Mouse (Mus musculus) monocyte, adult 5-6 weeks (primary cell): ENCODE measurements around the gene Cyth3. TPM values are rescaled to one million over a fixed set of nuclear protein-coding genes. Genes with fewer than 3 reads are reported as not detected.
A peak's percentile ranks its signal among the peaks of the same experiment; 100 is the strongest.

Experiments used
- ATAC-seq: fragments of 153-309, 156-312 bp; replicated peaks from 2 replicates; pipeline ENCODE4 v1.8.0; 2017; ENCODE audit warnings: mild to moderate bottlenecking; ENCODE audit not compliant: low TSS enrichment, insufficient number of reproducible peaks, severe bottlenecking, poor library complexity, low FRiP score
- total RNA-seq: library from RNA; stranded (forward); fragments of 200-1000, 200-491, 200-594 nt; gene quantifications from 3 replicates; pipeline ENCODE4 v1.2.3, GENCODE M21; 2017

Cyth3 gene
- total RNA-seq, 1 experiment from 2014 or later, result 129 TPM

DNA sequence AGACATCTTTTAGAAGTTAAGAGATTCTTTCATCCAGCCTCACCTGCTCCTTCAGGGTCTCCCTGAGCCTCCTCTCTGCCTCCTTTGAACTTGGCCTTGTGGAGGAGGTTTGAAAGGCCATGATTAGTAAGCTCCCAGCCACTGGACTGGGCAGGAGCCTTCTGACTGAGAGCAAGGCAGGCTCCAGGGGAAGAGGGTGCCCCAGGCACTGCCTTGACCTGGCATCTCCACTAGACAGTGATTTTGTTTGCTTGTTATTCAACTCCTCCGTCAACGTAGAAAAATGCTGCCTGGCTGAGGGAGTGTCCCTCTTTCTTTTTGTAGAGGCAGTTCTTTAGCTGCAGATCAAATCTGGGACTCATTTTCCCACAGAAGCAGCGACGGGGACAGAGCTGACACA lies 9.0 kb upstream of the Cyth3 start:
- ATAC-seq, result no peak

DNA sequence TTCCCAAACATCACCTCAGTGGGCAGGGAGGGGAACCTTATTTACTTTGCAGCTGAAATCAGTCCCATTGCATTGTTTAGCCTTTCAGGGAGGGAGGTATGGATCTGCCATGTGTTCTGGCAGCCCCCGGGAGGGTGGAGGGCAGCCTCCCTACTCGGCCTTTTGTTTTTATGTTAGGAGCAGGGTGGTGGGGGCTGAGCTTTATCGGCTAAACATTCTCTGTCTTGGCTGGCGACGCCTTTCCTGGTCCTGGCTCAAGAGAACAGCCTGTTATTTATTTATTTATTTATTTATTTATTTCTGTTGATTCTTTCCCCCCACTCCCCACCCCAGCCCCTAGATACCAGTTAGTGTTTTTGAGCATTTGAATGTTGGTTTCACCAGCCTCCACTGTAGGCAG lies 7.7 kb upstream of the Cyth3 start:
- ATAC-seq, result no peak

- ATAC-seq, result no peak
Measured at GRCm38 (mm10) chr5:143615353-143615752, 6.9 kb upstream of the Cyth3 start.

DNA sequence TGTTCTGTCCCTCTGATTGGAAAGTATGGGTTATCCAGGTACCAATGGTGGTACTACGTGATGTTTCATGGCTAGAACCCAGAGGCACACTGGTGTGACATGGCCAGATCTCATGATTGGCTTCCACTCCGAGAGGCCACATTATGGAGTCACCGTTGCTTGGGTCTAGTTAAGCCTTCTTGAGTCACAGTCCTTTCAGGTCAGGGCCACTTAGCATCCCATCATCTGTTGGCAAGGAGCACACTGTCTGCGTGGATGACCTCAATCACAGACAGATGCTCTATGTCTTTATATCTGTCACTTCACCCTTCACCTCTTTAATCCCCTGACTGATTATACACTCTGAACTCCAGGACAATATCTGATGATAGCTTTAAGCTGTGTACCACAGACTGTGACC lies 6.1 kb upstream of the Cyth3 start:
- ATAC-seq, result no peak

DNA sequence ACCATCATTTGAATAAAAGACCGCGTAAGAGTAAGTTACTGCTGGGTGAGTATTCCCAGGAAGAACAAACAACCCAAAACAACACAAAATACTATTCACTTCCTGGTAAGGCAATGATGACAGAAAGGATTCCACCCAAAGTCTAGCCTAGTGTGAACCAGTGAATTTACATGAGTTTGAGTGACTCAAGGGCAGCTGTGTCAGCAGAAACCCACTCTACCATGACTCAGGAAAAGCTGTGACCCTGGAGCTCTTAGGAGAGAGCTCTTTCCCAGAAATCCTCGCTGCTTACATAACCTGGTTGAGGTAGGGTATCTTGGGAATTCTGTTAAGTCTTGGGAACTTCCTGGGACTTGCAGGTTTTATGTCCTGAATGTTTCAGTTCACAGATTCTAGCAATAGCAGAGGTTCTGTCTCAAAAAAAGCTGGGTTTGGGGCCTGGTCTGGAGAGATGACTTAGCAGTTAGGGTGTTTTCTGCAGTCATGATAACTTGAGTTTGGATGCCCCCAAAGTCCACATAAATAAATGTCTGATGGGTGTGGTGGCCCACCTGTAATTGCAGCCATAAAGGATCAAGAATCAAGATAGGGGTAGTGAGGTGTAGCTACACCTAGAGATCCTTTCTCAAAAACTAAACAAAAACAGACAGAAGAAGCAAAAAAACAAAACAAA lies 5.5 kb upstream of the Cyth3 start:
- ATAC-seq, result no peak

- ATAC-seq, result no peak
Measured at GRCm38 (mm10) chr5:143617487-143618209, 4.6 kb upstream of the Cyth3 start.

GRCm38 (mm10) chr5:143618585-143618984 lies 3.7 kb upstream of the Cyth3 start:
- ATAC-seq, result no peak

DNA sequence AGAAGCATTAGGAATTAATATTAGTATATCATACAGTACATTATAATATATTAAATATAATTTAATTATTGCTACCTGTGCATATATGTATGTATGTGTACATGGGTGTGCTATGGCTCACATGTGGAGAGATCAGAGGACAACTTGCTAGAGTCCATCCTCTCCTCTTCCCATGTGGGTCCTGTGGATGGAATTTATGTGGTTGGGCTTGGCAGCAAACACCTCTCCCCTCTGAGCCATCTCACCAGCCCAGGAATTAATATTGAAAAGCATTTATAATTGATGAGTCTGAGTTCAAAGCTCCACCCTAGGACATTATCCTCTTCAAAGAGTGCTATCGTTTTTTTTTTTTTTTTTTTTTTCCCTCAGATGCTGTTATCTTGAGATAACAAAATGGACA lies 2.1 kb upstream of the Cyth3 start:
- no peak for ATAC-seq

- no peak for ATAC-seq
Measured at GRCm38 (mm10) chr5:143620941-143621340, 1.3 kb upstream of the Cyth3 start.

DNA sequence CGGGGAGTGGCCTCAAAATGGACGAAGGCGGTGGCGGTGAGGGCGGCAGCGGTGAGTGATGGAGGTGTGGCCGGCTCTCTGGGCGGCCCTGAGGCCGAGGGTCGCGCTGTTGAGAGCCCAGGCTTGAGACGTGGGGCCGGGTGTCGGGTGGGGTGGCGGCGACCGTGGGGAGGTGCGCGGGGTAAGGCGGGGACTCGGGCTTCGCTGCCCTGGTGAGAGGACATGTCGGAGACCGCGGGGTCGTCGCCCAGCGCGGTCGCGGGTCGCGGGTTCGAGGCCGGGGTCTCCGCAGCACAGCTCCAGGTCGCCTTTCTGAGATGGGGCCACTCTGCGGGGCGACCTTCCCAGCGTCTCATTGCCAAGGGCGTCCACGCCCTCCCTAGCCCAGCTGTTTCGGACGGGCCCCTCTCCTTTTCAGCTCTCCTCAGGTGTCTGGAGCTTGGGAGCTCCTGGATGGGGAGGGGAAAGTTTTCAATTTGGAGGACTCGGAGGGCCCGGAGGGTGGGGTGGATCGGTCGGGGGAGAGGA lies 440 bp downstream of the Cyth3 start:
- peak; percentile 54 for ATAC-seq

DNA sequence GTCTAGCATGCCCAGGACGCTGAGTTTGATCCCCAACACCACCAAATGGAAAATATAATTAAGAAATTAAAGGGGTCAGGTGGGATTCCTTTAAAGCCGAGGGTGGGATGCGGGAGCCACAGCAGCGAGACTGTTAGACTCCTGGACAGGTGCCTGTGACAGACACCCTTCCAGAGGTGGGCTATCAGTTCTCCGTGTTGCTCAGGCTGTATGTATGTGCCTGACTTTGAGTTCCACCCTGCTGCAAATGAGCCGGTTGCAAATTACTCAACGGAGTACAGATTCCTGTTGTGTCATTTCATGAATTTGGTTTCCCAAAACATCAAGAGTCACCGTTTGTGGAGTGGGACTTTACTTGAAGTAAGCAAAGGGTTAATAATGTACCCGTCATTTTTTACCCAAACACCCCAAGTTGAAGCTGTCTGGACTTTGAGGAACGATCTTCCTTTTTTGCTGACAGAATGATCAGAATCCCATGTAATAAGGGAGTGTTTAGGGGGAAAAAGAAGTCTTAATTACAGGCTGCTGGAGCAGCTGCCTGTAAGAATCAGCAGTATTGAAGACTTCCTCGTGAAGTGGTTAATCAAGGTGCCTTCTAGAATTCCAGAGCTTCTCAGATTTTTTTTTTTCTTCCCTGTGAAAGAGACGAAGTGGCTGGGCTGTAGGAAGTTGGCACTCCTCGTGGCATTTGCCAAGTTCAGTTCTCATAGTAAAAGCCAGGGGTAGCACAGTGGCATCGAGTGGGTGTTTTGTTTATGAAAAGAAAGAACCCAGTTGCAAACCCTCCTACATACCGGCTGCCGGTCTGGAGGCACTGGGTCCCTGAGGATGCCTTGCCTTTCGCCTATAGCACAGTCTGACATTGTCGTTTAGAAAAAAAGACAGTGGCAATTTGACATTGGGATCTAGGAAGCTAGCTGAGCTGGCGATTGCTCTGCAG lies 1.4 kb downstream of the Cyth3 start:
- no peak for ATAC-seq

DNA sequence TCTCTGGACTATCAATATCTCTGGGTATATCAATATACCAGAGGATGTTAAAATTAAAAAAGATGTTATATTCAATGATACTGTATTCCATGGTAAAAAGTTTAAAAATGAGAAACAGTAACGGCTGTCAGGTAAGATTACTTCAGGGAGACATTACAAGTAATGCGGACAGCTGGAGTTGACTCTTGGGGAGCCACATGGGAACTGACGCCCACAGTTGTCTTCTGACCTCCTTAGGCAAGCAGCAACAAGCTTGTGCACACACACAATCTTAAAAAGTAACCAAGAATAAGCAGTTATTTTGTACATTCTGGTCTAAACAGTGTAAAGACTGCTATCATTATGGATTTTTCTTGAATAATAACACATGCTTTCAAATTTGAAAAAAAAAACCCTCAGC lies 2.2 kb downstream of the Cyth3 start:
- no peak for ATAC-seq

- no peak for ATAC-seq
Measured at GRCm38 (mm10) chr5:143625497-143625896, 3.2 kb downstream of the Cyth3 start.

DNA sequence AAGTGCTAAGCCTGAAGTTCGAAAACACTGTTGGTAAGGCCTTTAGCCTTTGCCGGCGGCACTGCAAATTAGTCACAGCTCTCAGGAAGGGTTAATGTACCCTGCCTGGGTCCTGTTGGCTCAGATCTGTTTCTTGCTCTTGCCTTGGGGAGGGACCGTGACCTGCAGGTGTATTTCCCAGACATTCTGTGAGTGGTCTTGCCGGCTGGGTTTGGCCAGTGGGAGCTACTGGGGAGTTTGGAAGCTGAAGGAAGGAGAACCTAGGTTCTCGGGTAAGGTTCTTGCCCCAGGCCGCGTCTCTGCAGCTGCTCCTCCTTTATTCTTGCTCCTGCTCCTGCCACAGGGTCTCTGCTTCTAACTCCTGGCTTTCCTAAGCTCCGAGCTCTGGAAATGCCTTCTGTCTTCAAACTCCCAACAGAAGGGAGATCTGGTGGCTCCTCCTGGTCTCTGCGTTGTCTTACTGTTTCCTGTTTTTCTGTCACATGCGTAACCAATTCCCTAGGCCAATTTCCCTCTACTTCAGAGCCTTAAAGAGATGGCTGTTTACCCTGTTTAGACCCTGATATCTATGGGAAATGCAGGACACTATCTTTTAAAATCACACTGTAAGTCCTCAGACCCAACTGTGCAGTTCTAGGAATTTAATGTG lies 3.8 kb downstream of the Cyth3 start:
- ATAC-seq, result no peak

GRCm38 (mm10) chr5:143627507-143627906 lies 5.3 kb downstream of the Cyth3 start:
- ATAC-seq, result no peak

DNA sequence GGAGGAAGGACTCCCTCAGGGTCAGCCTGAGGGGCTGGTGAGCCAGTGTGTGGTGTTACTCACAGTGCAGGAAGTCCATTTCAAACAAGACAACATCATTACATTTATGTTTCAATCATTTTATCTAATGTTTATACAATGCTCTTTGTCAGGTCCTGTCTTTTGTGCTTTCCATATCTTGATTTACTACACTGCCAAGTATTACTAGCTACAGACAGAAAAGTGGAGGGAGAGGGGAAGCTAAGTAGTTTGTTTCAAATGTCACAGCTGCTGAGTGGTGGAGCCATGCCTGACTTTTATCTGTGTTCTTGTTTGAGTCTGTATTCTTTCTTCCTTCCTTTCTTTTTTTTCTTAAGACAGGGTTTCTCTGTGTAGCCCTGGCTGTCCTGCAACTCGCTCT lies 5.7 kb downstream of the Cyth3 start:
- no peak for ATAC-seq

DNA sequence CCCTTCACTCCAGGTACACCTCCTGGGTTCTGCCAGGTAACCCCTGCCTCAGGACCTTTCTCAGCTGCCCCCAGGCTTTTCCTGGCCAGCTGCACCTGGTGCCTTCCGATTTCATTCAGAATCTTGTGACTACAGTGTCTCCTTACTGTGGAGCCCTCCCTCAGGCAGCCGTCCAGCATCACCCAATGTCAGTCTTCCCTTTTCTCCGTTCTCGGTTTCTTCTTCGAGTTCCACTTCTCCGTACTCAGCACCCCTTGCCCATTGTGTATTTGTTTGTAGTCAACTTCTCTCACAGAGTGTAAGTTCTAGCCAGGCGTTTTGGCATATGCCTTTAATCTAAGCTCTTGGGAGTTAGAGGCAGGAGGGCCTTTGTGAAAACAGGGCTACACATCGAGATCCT lies 7.4 kb downstream of the Cyth3 start:
- ATAC-seq, result peak; percentile 58; the same call in 1 of the 2 replicates

DNA sequence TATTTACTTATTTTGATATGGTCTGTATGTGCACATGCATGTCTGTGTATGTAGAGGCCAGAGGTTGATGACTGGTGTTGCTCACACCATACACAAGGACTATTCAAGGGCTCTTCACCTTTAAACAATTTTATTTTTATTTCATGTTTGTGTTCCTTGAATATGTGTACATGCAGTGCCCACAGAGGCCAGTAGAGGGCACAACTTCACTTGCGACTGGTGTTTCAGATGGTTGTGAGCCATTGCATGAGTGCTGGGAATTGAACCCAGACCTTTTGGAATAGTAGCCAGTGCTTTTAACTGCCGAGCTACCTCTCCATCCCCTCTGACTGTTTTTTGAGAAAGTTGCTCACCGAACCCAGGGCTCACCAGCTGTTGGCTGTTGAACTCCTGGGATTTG lies 8.0 kb downstream of the Cyth3 start:
- ATAC-seq, result no peak

DNA sequence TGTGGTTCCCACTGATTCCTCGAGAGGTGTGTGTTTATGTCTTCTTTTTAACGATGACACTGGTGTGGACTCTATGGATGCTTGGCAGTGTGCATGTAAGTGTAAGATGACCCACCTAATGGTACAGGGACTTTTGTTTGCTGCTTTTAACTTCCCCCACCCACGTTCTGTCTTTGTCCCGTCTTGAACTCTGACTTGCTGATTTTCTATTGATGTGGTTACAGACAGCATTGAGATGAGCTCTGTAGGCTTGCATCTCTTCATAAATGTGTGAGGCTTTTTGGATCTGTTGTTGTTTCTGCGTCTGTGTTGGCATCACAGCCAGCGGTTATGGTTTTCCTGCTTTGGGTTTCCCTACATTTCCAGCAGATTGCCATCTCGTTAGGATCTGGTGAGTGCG lies 8.5 kb downstream of the Cyth3 start:
- no peak for ATAC-seq
